Mouse (Mus musculus): Measurements from ENCODE around the gene 9130023H24Rik. TPM values are rescaled to one million over a fixed set of nuclear protein-coding genes. Genes with fewer than 3 reads are reported as not detected.

The 9130023H24Rik gene
- total RNA-seq (2018; cell fraction: chromatin; rRNA removed), result 10 to 100 TPM in 12 of 26 experiments, 1 to 10 TPM in 14; 2.8 to 25.3 (median 9.7) TPM
- 10 to 100 TPM in 7 of 26 experiments, 1 to 10 TPM in 19; 3.1 to 12.8 (median 8.6) TPM for total RNA-seq (2018; cell fraction: cytosol; rRNA removed)
- 10 to 100 TPM in 18 of 26 experiments, 1 to 10 TPM in 8; 3.7 to 35.3 (median 14.8) TPM for total RNA-seq (2018; cell fraction: nucleus; rRNA removed)
- 5.0 to 5.9 TPM (median 5.6 TPM) in 3 replicates for polyA plus RNA-seq (2018)

GRCm38 (mm10) chr7:128237927-128238778 is at the start of gene 9130023H24Rik:
9130023H24Rik (minus strand) TSS chr7:128238031.
- Histone ChIP-seq H3K36me3 (ENCODE audit: inconsistent target) (peaks cover 41% of the 10 kb centered on the region), H3K27ac (peak within 1 kb of the TSS; percentile 99), H3K79me2 (ENCODE audit: inconsistent target) (peaks cover 34% of the 10 kb centered on the region), H3K4me3 (ENCODE audit: inconsistent target) (peak within 1 kb of the TSS; percentile 91)
- under 1% methylated on average over 70 of the region's 72 CpGs for WGBS (ENCODE audit: missing documents)

GRCm38 (mm10) chr7:128285060-128285459 is 47.2 kb upstream of the 9130023H24Rik start:
- 98% methylated on average over 7 of the region's 8 CpGs for WGBS (ENCODE audit: missing documents)
- H3K27ac ChIP-seq, result no peak overlapping the region
- no peak overlapping the region for H3K4me3 ChIP-seq (ENCODE audit: inconsistent target)
- H3K79me2 ChIP-seq (ENCODE audit: inconsistent target), result no peaks in the 10 kb centered on the region
- H3K36me3 ChIP-seq (ENCODE audit: inconsistent target), result peaks cover 27% of the 10 kb centered on the region; the same call in 1 of the 2 replicates

- Histone ChIP-seq H3K4me3 (ENCODE audit: inconsistent target) (no peak overlapping the region), H3K79me2 (ENCODE audit: inconsistent target) (no peaks in the 10 kb centered on the region), H3K36me3 (ENCODE audit: inconsistent target) (peaks cover 27% of the 10 kb centered on the region; the same call in 1 of the 2 replicates), H3K27ac (no peak overlapping the region)
- 93% methylated on average over 5 of the region's 5 CpGs for WGBS (ENCODE audit: missing documents)
These were observed 46.2 kb upstream of the 9130023H24Rik start for GRCm38 (mm10) chr7:128284047-128284446.

GRCm38 (mm10) chr7:128282532-128283244 is 44.9 kb upstream of the 9130023H24Rik start:
- 72% methylated on average over 7 of the region's 7 CpGs for WGBS (ENCODE audit: missing documents)
- H3K27ac ChIP-seq, result no peak overlapping the region
- no peaks in the 10 kb centered on the region for H3K79me2 ChIP-seq (ENCODE audit: inconsistent target)
- H3K4me3 ChIP-seq (ENCODE audit: inconsistent target), result no peak overlapping the region
- peaks cover 20% of the 10 kb centered on the region; the same call in 1 of the 2 replicates for H3K36me3 ChIP-seq (ENCODE audit: inconsistent target)

- H3K27ac ChIP-seq, result no peak overlapping the region
- H3K4me3 ChIP-seq (ENCODE audit: inconsistent target), result no peak overlapping the region
- peaks cover 20% of the 10 kb centered on the region; the same call in 1 of the 2 replicates for H3K36me3 ChIP-seq (ENCODE audit: inconsistent target)
- WGBS (ENCODE audit: missing documents), result 98% methylated on average over 11 of the region's 11 CpGs
- no peaks in the 10 kb centered on the region for H3K79me2 ChIP-seq (ENCODE audit: inconsistent target)
These were observed 43.9 kb upstream of the 9130023H24Rik start for GRCm38 (mm10) chr7:128281765-128282164.

GRCm38 (mm10) chr7:128279750-128280149 is 41.9 kb upstream of the 9130023H24Rik start:
- WGBS (ENCODE audit: missing documents), result 95% methylated on average over 4 of the region's 4 CpGs

GRCm38 (mm10) chr7:128276051-128276450 is 38.2 kb upstream of the 9130023H24Rik start:
- H3K27ac ChIP-seq, result no peak overlapping the region
- H3K4me3 ChIP-seq (ENCODE audit: inconsistent target), result no peak overlapping the region
- H3K36me3 ChIP-seq (ENCODE audit: inconsistent target), result peaks cover 53% of the 10 kb centered on the region; the same call in 1 of the 2 replicates
- H3K79me2 ChIP-seq (ENCODE audit: inconsistent target), result no peaks in the 10 kb centered on the region
- WGBS (ENCODE audit: missing documents), result 99% methylated on average over 6 of the region's 6 CpGs

More at GRCm38 (mm10) chr7:128279750-128280149, 41.9 kb upstream of the 9130023H24Rik start:
- Histone ChIP-seq H3K27ac (no peak overlapping the region), H3K36me3 (ENCODE audit: inconsistent target) (peaks cover 40% of the 10 kb centered on the region; the same call in 1 of the 2 replicates), H3K79me2 (ENCODE audit: inconsistent target) (no peaks in the 10 kb centered on the region), H3K4me3 (ENCODE audit: inconsistent target) (no peak overlapping the region)

GRCm38 (mm10) chr7:128271496-128271895 is 33.7 kb upstream of the 9130023H24Rik start:
- no peaks in the 10 kb centered on the region for H3K79me2 ChIP-seq (ENCODE audit: inconsistent target)
- H3K27ac ChIP-seq, result no peak overlapping the region
- 96% methylated on average over 8 of the region's 9 CpGs for WGBS (ENCODE audit: missing documents)
- no peak overlapping the region for H3K4me3 ChIP-seq (ENCODE audit: inconsistent target)
- H3K36me3 ChIP-seq (ENCODE audit: inconsistent target), result peaks cover 45% of the 10 kb centered on the region; the same call in 1 of the 2 replicates

GRCm38 (mm10) chr7:128270431-128270850 is 32.6 kb upstream of the 9130023H24Rik start:
- 82% methylated on average over 13 of the region's 13 CpGs for WGBS (ENCODE audit: missing documents)
- H3K4me3 ChIP-seq (ENCODE audit: inconsistent target), result no peak overlapping the region

GRCm38 (mm10) chr7:128267813-128268212 is 30.0 kb upstream of the 9130023H24Rik start:
- 74% methylated on average over 7 of the region's 7 CpGs for WGBS (ENCODE audit: missing documents)
- H3K36me3 ChIP-seq (ENCODE audit: inconsistent target), result peaks cover 15% of the 10 kb centered on the region; the same call in 1 of the 2 replicates

More at GRCm38 (mm10) chr7:128270431-128270850, 32.6 kb upstream of the 9130023H24Rik start:
- no peak overlapping the region for H3K27ac ChIP-seq
- H3K79me2 ChIP-seq (ENCODE audit: inconsistent target), result no peaks in the 10 kb centered on the region
- H3K36me3 ChIP-seq (ENCODE audit: inconsistent target), result peaks cover 35% of the 10 kb centered on the region; the same call in 1 of the 2 replicates

GRCm38 (mm10) chr7:128267391-128267790 is 29.6 kb upstream of the 9130023H24Rik start:
- no peak overlapping the region for H3K27ac ChIP-seq
- H3K79me2 ChIP-seq (ENCODE audit: inconsistent target), result no peaks in the 10 kb centered on the region
- peaks cover 11% of the 10 kb centered on the region; the same call in 1 of the 2 replicates for H3K36me3 ChIP-seq (ENCODE audit: inconsistent target)
- 69% methylated on average over 12 of the region's 13 CpGs for WGBS (ENCODE audit: missing documents)
- no peak overlapping the region for H3K4me3 ChIP-seq (ENCODE audit: inconsistent target)

More at GRCm38 (mm10) chr7:128267813-128268212, 30.0 kb upstream of the 9130023H24Rik start:
- Histone ChIP-seq H3K27ac (no peak overlapping the region), H3K79me2 (ENCODE audit: inconsistent target) (no peaks in the 10 kb centered on the region), H3K4me3 (ENCODE audit: inconsistent target) (no peak overlapping the region)

- no peak overlapping the region for H3K27ac ChIP-seq
- H3K36me3 ChIP-seq (ENCODE audit: inconsistent target), result no peaks in the 10 kb centered on the region
- WGBS (ENCODE audit: missing documents), result 82% methylated on average over 5 of the region's 5 CpGs
- H3K79me2 ChIP-seq (ENCODE audit: inconsistent target), result no peaks in the 10 kb centered on the region
- H3K4me3 ChIP-seq (ENCODE audit: inconsistent target), result no peak overlapping the region
These were observed 28.2 kb upstream of the 9130023H24Rik start for GRCm38 (mm10) chr7:128266056-128266455.

- Histone ChIP-seq H3K36me3 (ENCODE audit: inconsistent target) (no peaks in the 10 kb centered on the region), H3K4me3 (ENCODE audit: inconsistent target) (no peak within 1 kb of the TSS), H3K27ac (no peak within 1 kb of the TSS), H3K79me2 (ENCODE audit: inconsistent target) (no peaks in the 10 kb centered on the region)
- WGBS (ENCODE audit: missing documents), result 83% methylated on average over 6 of the region's 6 CpGs
These were observed 27.6 kb upstream of the 9130023H24Rik start, which contains the start of gene Slc5a2 for GRCm38 (mm10) chr7:128265411-128265810. Slc5a2 (plus strand) TSS chr7:128265657.

- Histone ChIP-seq H3K4me3 (ENCODE audit: inconsistent target) (no peak overlapping the region), H3K27ac (no peak overlapping the region)
- WGBS (ENCODE audit: missing documents), result 62% methylated on average over 5 of the region's 5 CpGs
These were observed 19.0 kb upstream of the 9130023H24Rik start for GRCm38 (mm10) chr7:128256783-128257334.

More at GRCm38 (mm10) chr7:128256783-128257334, 19.0 kb upstream of the 9130023H24Rik start:
- no peaks in the 10 kb centered on the region for H3K79me2 ChIP-seq (ENCODE audit: inconsistent target)
- no peaks in the 10 kb centered on the region for H3K36me3 ChIP-seq (ENCODE audit: inconsistent target)

Data from macrophage (primary cell).